Mouse (Mus musculus): ENCODE measurements around the gene Map4k3.

Gene Map4k3

GRCm38 (mm10) chr17:80683821-80684576 is 44.3 kb downstream of the Map4k3 start:
- no peak for DNase-seq (ENCODE audit: low spot score)

- DNase-seq (ENCODE audit: low spot score), result no peak
Measured at GRCm38 (mm10) chr17:80683041-80683440, 45.2 kb downstream of the Map4k3 start.

- no peak for DNase-seq (ENCODE audit: low spot score)
Measured at GRCm38 (mm10) chr17:80678190-80678589, 50.1 kb downstream of the Map4k3 start.

- no peak for DNase-seq (ENCODE audit: low spot score)
Measured at GRCm38 (mm10) chr17:80676859-80677535, 51.3 kb downstream of the Map4k3 start.

GRCm38 (mm10) chr17:80676211-80676610 is 52.1 kb downstream of the Map4k3 start:
- no peak for DNase-seq (ENCODE audit: low spot score)

- no peak for DNase-seq (ENCODE audit: low spot score)
Measured at GRCm38 (mm10) chr17:80670395-80670794, 57.9 kb downstream of the Map4k3 start.

- DNase-seq (ENCODE audit: low spot score), result no peak
Measured at GRCm38 (mm10) chr17:80663623-80664022, 64.7 kb downstream of the Map4k3 start.

GRCm38 (mm10) chr17:80662836-80663620 is 65.3 kb downstream of the Map4k3 start:
- no peak for DNase-seq (ENCODE audit: low spot score)

- no peak for DNase-seq (ENCODE audit: low spot score)
Measured at GRCm38 (mm10) chr17:80661896-80662295, 66.4 kb downstream of the Map4k3 start.

- DNase-seq (ENCODE audit: low spot score), result peak; percentile 36
Measured at GRCm38 (mm10) chr17:80660707-80661380, 67.4 kb downstream of the Map4k3 start.

GRCm38 (mm10) chr17:80660234-80660633 is 68.1 kb downstream of the Map4k3 start:
- peak; percentile 29 for DNase-seq (ENCODE audit: low spot score)

- no peak for DNase-seq (ENCODE audit: low spot score)
Measured at GRCm38 (mm10) chr17:80659821-80660220, 68.5 kb downstream of the Map4k3 start.

- no peak for DNase-seq (ENCODE audit: low spot score)
Measured at GRCm38 (mm10) chr17:80654323-80654722, 74.0 kb downstream of the Map4k3 start.

GRCm38 (mm10) chr17:80652740-80653139 is 75.5 kb downstream of the Map4k3 start:
- DNase-seq (ENCODE audit: low spot score), result no peak

GRCm38 (mm10) chr17:80646843-80647242 is 81.4 kb downstream of the Map4k3 start:
- peak; percentile 63 for DNase-seq (ENCODE audit: low spot score)

- DNase-seq (ENCODE audit: low spot score), result no peak
Measured at GRCm38 (mm10) chr17:80646131-80646530, 82.2 kb downstream of the Map4k3 start.

- DNase-seq (ENCODE audit: low spot score), result no peak
Measured at GRCm38 (mm10) chr17:80645694-80646034, 82.6 kb downstream of the Map4k3 start.

- no peak for DNase-seq (ENCODE audit: low spot score)
Measured at GRCm38 (mm10) chr17:80644983-80645693, 83.1 kb downstream of the Map4k3 start.

GRCm38 (mm10) chr17:80644567-80644966 is 83.7 kb downstream of the Map4k3 start:
- DNase-seq (ENCODE audit: low spot score), result no peak

GRCm38 (mm10) chr17:80638121-80638520 is 90.2 kb downstream of the Map4k3 start:
- no peak for DNase-seq (ENCODE audit: low spot score)

GRCm38 (mm10) chr17:80635794-80636193 is 92.5 kb downstream of the Map4k3 start:
- no peak for DNase-seq (ENCODE audit: low spot score)

- DNase-seq (ENCODE audit: low spot score), result no peak
Measured at GRCm38 (mm10) chr17:80632846-80633245, 95.4 kb downstream of the Map4k3 start.
